Mouse (Mus musculus) bone marrow macrophage, adult 2 months (primary cell): ENCODE results near the gene Lmln.

Experiments used
- CTCF ChIP-seq: IDR thresholded peaks from 2 replicates; pipeline ENCODE4 v1.5.1; 2012; ENCODE audit warnings: low read depth, mild to moderate bottlenecking, low read length, moderate library complexity
- POLR2A ChIP-seq: IDR thresholded peaks from 2 replicates; pipeline ENCODE4 v1.6.1; 2012; ENCODE audit warnings: mild to moderate bottlenecking, low read depth, low read length, borderline replicate concordance

DNA sequence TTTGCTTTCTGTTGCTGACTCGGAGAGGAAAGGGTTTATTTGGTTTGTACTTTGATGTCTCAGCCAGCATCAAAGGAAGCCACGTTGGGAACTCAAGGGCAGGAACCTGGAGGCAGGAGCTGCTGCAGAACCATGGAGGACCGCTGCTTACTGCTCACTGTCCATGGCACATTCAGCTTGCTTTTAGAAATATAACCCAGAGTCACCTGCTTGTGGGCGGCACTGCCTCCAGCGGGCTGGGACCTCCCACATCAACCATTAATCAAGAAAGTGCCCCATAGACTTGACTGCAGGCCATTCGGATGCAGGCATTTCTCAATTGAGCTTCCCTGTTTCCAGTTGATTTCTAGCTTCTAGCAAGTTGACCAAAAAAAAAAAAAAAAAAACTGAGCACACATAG is 13.8 kb downstream of the Lmln start:
- TF ChIP-seq POLR2A (no peak), CTCF (no peak)
